19 mouse cellular contexts compared by ENCODE assay signal in the genomic region with DNA sequence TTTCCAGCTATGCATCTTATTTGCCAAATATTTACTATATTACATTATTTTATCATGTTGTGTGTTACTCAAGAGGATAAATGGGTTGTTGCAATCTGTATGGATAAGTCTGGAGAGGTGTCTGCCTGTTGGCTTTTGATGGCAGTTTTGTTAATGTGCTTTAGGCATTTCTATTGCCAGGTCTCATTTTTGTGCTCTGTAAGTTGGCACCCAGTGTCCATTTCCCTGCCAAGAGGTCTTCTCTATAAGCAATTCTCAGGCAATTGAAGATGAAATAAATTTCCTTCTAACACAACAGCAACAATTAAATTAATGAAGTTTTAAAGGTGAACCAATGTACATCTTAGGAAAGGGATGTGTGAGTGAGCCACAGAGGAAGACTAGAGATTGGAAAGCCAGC. TPM values are rescaled to one million over a fixed set of nuclear protein-coding genes. Genes with fewer than 3 reads are reported as not detected.
DNase-seq lines count a peak whose midpoint lies in the region; ATAC-seq lines count a peak whose summit lies in the region.
"Had no signal": no experiment of that assay in that cellular context is flagged by ENCODE, and none has a peak within 500 bp of the region (broad histone marks: within the 10 kb centered on the region; RNA-seq: fewer than 3 reads in every experiment).

No protein-coding gene starts in this region.

- no peaks in the 10 kb centered on the region for H3K4me1 ChIP-seq in kidney, embryonic 15.5 days
- H3K4me1 ChIP-seq: embryonic facial prominence, embryonic 15.5 days; forebrain, embryonic 10.5 days; heart, embryonic 13.5 days; hindbrain, embryonic 15.5 days had no signal

- DNase-seq in cerebellum, adult 11-12 months: peak; percentile 75
- DNase-seq in cerebellum, adult 8-10 months: peak; percentile 68
- DNase-seq in cerebellum, postnatal 14 days: peak; percentile 71 to 72
- DNase-seq in adrenal gland, postnatal 10 days: no peak
- no peak for DNase-seq in layer of hippocampus, adult 9-10 months (ENCODE audit: low spot score)
- DNase-seq: adrenal gland, postnatal 14 days; embryo, embryonic 11 days; gastrocnemius, postnatal 36 days; heart, adult 11 months; heart, postnatal 36 days; kidney, adult 2 months had no signal

- ATAC-seq in kidney, embryonic 15.5 days (replicated peaks; ENCODE audit: low FRiP score): no peak
- ATAC-seq: forebrain, embryonic 14.5 days; intestine, embryonic 16.5 days had no signal

- no peaks in the 10 kb centered on the region for H3K27me3 ChIP-seq in kidney, embryonic 15.5 days
- H3K27me3 ChIP-seq: embryonic facial prominence, embryonic 15.5 days; heart, embryonic 13.5 days; hindbrain, embryonic 15.5 days had no signal

- no peak overlapping the region for H3K27ac ChIP-seq in kidney, embryonic 15.5 days
- H3K27ac ChIP-seq: embryonic facial prominence, embryonic 15.5 days; forebrain, embryonic 10.5 days; heart, embryonic 13.5 days; hindbrain, embryonic 15.5 days had no signal

- H3K4me2 ChIP-seq in kidney, embryonic 15.5 days: no peak overlapping the region
- H3K4me2 ChIP-seq: embryonic facial prominence, embryonic 15.5 days; heart, embryonic 13.5 days; hindbrain, embryonic 15.5 days had no signal

- H3K9me3 ChIP-seq in kidney, embryonic 15.5 days (replicated peaks): no peaks in the 10 kb centered on the region
- H3K9me3 ChIP-seq: embryonic facial prominence, embryonic 15.5 days; forebrain, embryonic 10.5 days; heart, embryonic 13.5 days; hindbrain, embryonic 15.5 days had no signal

- H3K4me3 ChIP-seq in kidney, embryonic 15.5 days (replicated peaks): no peak overlapping the region
- H3K4me3 ChIP-seq: embryonic facial prominence, embryonic 15.5 days; erythroblast, embryonic 14.5 days; forebrain, embryonic 10.5 days; heart, embryonic 13.5 days; hindbrain, embryonic 15.5 days had no signal

- H3K36me3 ChIP-seq in kidney, embryonic 15.5 days: no peaks in the 10 kb centered on the region
- H3K36me3 ChIP-seq: embryonic facial prominence, embryonic 15.5 days; forebrain, embryonic 10.5 days; heart, embryonic 13.5 days; hindbrain, embryonic 15.5 days had no signal

- no peak overlapping the region for H3K9ac ChIP-seq in kidney, embryonic 15.5 days
- H3K9ac ChIP-seq: embryonic facial prominence, embryonic 15.5 days; heart, embryonic 13.5 days; hindbrain, embryonic 15.5 days had no signal

RNA-seq across cellular contexts. Expression of gene Gabrb2, which starts 11.9 kb away (rescaled TPM):
- 1.3 and 1.4 TPM in 2 replicates for polyA plus RNA-seq in kidney, embryonic 15.5 days (2015; fragmentation: Nextera tagmentation; extraction: Ambion mirVana)
- 1 to 10 TPM; 1.1 to 1.5 TPM for total RNA-seq in adrenal gland, postnatal 10 days (2021)
- polyA plus RNA-seq: erythroblast, embryonic 14.5 days; kidney, adult 2 months had no signal

Comparison
In these comparisons a context has a peak if more than half of its experiments do, and no peak if none do; other contexts are left out.
1. DNase-seq: peak in cerebellum, adult 11-12 months (single experiment), cerebellum, adult 8-10 months (single experiment) and cerebellum, postnatal 14 days (2 of 2); none in adrenal gland, postnatal 10 days (single experiment) and layer of hippocampus, adult 9-10 months (single experiment).